Mouse (Mus musculus): ENCODE measurements at regions not wholly inside any gene's neighbourhood (a gene's known extent, or its start where the extent isn't known, plus 50 kb on each side); places are given as distances from the start of the nearest gene placed in this dataset.

- Histone ChIP-seq H3K27me3 (ENCODE audit: control insufficient read depth, insufficient read depth, low read length) (no peaks in the 10 kb centered on the region), H3K9me3 (ENCODE audit: control insufficient read depth, low read length) (no peaks in the 10 kb centered on the region), H3K4me2 (replicated peaks; ENCODE audit: low read depth) (no peak overlapping the region), H3K27ac (replicated peaks) (no peak overlapping the region), H3K36me3 (ENCODE audit: control insufficient read depth, insufficient read depth, low read length) (no peaks in the 10 kb centered on the region), H3K9ac (ENCODE audit: low read length) (no peak overlapping the region), H3K4me3 (ENCODE audit: low read depth, low read length) (no peak overlapping the region), H3K4me1 (replicated peaks; ENCODE audit: control insufficient read depth, insufficient read depth) (no peaks in the 10 kb centered on the region)
- no peak for TF ChIP-seq CTCF (IDR thresholded peaks at IDR 0.05; ENCODE audit: low read depth)
- DNase-seq (ENCODE audit: low spot score) (no peak), ATAC-seq (ENCODE audit: low FRiP score, low TSS enrichment) (no peak)
- WGBS: 87% methylated on average over 1 of the region's 1 CpGs
These were observed 67.9 kb upstream of the Ctso start for GRCm38 (mm10) chr3:81864487-81864886.
